In the genomic region with DNA sequence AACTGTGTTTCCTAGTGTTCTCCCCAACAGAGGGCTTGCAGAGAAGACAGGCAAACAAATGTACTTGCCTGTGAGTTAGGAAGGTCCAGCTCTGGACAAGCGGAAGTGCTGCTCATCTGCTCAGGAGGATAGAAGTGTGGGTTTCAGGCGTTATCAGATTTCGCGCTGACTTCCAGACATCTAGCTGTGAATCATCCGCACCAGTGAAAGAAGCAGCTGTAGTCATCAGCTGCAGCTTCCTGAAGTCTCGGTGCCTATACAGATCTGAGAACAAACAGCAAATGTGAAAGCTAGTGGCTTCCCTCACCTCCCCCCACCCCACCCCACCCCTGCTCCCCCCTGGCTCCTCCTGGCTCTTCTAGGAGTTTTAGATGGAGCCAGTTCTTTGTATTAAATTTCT, we compare ENCODE assay signal across 11 mouse cellular contexts.
DNase-seq lines count a peak whose midpoint lies in the region; ATAC-seq and TF ChIP-seq lines count a peak whose summit lies in the region.
"Had no signal": no experiment of that assay in that cellular context is flagged by ENCODE, and none has a peak within 500 bp of the region (broad histone marks: within the 10 kb centered on the region; RNA-seq: fewer than 3 reads in every experiment).

No protein-coding gene starts in this region.

- H3ac ChIP-seq in myocyte (ENCODE audit: control insufficient read depth, insufficient read length) = no peak overlapping the region

- no peak for TF ChIP-seq POLR2A in CH12.LX (IDR thresholded peaks at IDR 0.05; ENCODE audit: low read depth, low read length)
- TF ChIP-seq POLR2A in myocyte (IDR thresholded peaks at IDR 0.05; ENCODE audit: insufficient read length, low read depth) = no peak

- H3K9me3 ChIP-seq in intestine, embryonic 15.5 days = no peaks in the 10 kb centered on the region
- no peaks in the 10 kb centered on the region for H3K9me3 ChIP-seq in intestine, embryonic 16.5 days (ENCODE audit: control insufficient read depth, low read length)
- no peaks in the 10 kb centered on the region for H3K9me3 ChIP-seq in CH12.LX (replicated peaks; ENCODE audit: low read length)
- H3K9me3 ChIP-seq: limb, embryonic 12.5 days; neural tube, embryonic 15.5 days had no signal

- H3K27me3 ChIP-seq in intestine, embryonic 15.5 days (replicated peaks) = no peaks in the 10 kb centered on the region
- H3K27me3 ChIP-seq in intestine, embryonic 16.5 days (replicated peaks; ENCODE audit: control insufficient read depth, insufficient read depth, low read length) = no peaks in the 10 kb centered on the region
- no peaks in the 10 kb centered on the region for H3K27me3 ChIP-seq in CH12.LX (replicated peaks)
- no peaks in the 10 kb centered on the region for H3K27me3 ChIP-seq in myocyte (ENCODE audit: control insufficient read depth, insufficient read depth, insufficient read length)
- H3K27me3 ChIP-seq: limb, embryonic 12.5 days; neural tube, embryonic 15.5 days had no signal

- no peak overlapping the region for H3K9ac ChIP-seq in intestine, embryonic 15.5 days
- no peak overlapping the region for H3K9ac ChIP-seq in intestine, embryonic 16.5 days (ENCODE audit: low read depth, low read length)
- H3K9ac ChIP-seq in CH12.LX (ENCODE audit: insufficient read depth, low read depth) = no peak overlapping the region
- H3K9ac ChIP-seq: limb, embryonic 12.5 days; neural tube, embryonic 15.5 days had no signal

- ATAC-seq in intestine, embryonic 15.5 days = no peak
- no peak for ATAC-seq in intestine, embryonic 16.5 days
- ATAC-seq in common myeloid progenitor, adult 5-6 weeks (replicated peaks; ENCODE audit: low read depth, poor library complexity, severe bottlenecking) = peak; percentile 37
- ATAC-seq in erythroid progenitor cell, adult 5-6 weeks (replicated peaks; ENCODE audit: low FRiP score, poor library complexity, severe bottlenecking) = no peak

- dilution Hi-C loops in CH12.LX (cut with MboI; ENCODE audit: extremely low pct_ligation_motif_present, extremely low pct_unique_long_range_greater_than_20kb, low sequenced_read_pairs) = no loop called here

- no peaks in the 10 kb centered on the region for H3K79me2 ChIP-seq in CH12.LX (replicated peaks; ENCODE audit: control insufficient read depth, extremely low read depth, insufficient read depth, poor library complexity, severe bottlenecking)
- no peaks in the 10 kb centered on the region for H3K79me2 ChIP-seq in myocyte (ENCODE audit: control insufficient read depth, insufficient read depth)

- H3K4me2 ChIP-seq in intestine, embryonic 15.5 days (replicated peaks) = peak overlapping the region; percentile 14; the same call in 1 of the 2 replicates
- no peak overlapping the region for H3K4me2 ChIP-seq in intestine, embryonic 16.5 days (ENCODE audit: low read depth, low read length)
- peak overlapping the region; percentile 42 for H3K4me2 ChIP-seq in CH12.LX (ENCODE audit: insufficient read depth, low read depth, poor library complexity, severe bottlenecking)
- H3K4me2 ChIP-seq in myocyte (ENCODE audit: low read depth) = peak overlapping the region; percentile 49
- H3K4me2 ChIP-seq: limb, embryonic 12.5 days; neural tube, embryonic 15.5 days had no signal

- peak; percentile 14 for DNase-seq in CH12.LX (ENCODE audit: extremely low read depth)
- DNase-seq in gastrocnemius, adult 18-20 months (ENCODE audit: low spot score) = no peak
- DNase-seq in cerebellum, adult 11-12 months = no peak
- DNase-seq: heart, postnatal 36 days had no signal

- TF ChIP-seq CTCF in CH12.LX (conservative IDR thresholded peaks at IDR 0.05 in 1 of 2, IDR thresholded peaks at IDR 0.05 in 1 of 2; ENCODE audit: low read depth in 2 of 2, low read length in 2 of 2) = no peak

- TF ChIP-seq EP300 in CH12.LX (IDR thresholded peaks at IDR 0.05; ENCODE audit: low read length) = no peak

- H3K4me3 ChIP-seq in intestine, embryonic 15.5 days (replicated peaks) = no peak overlapping the region
- no peak overlapping the region for H3K4me3 ChIP-seq in intestine, embryonic 16.5 days (ENCODE audit: low read length)
- H3K4me3 ChIP-seq in CH12.LX (replicated peaks in 1 of 3; ENCODE audit: low read depth in 2 of 3, low read length in 2 of 3, poor library complexity in 1 of 3) (no peak overlapping the region), myocyte (no peak overlapping the region)
- H3K4me3 ChIP-seq: limb, embryonic 12.5 days; neural tube, embryonic 15.5 days had no signal

- no peak overlapping the region for H3K27ac ChIP-seq in intestine, embryonic 15.5 days
- no peak overlapping the region for H3K27ac ChIP-seq in intestine, embryonic 16.5 days (ENCODE audit: low read length)
- no peak overlapping the region for H3K27ac ChIP-seq in CH12.LX (ENCODE audit: insufficient read depth, low read depth)
- H3K27ac ChIP-seq: limb, embryonic 12.5 days; neural tube, embryonic 15.5 days had no signal

- H3K4me1 ChIP-seq in intestine, embryonic 15.5 days (replicated peaks) = peaks cover under 1% of the 10 kb centered on the region; the same call in 1 of the 2 replicates
- H3K4me1 ChIP-seq in intestine, embryonic 16.5 days (ENCODE audit: control insufficient read depth, insufficient read depth, low read length) = 0 out of 2 replicates have a peak, but pooled peaks cover under 1% of the 10 kb centered on the region
- H3K4me1 ChIP-seq in CH12.LX (ENCODE audit: control insufficient read depth in 1 of 2, insufficient read depth in 2 of 2) = peaks cover 3 to 15% of the 10 kb centered on the region in 2 experiments
- H3K4me1 ChIP-seq: neural tube, embryonic 15.5 days had no signal

- in situ Hi-C loops in CH12.LX (cut with MboI; ENCODE audit: low pct_ligation_motif_present, low pct_unique_long_range_greater_than_20kb, low sequenced_read_pairs) = loop anchor here (10.0 kb wide), 1 partner anchor 117 kb away; no protein-coding TSS in a partner anchor

- no peak for TF ChIP-seq RAD21 in CH12.LX (IDR thresholded peaks at IDR 0.05; ENCODE audit: low read depth, low read length)

- 26% methylated on average over 6 of the region's 6 CpGs for WGBS in intestine, embryonic 15.5 days
- 27% methylated on average over 6 of the region's 6 CpGs for WGBS in intestine, embryonic 16.5 days

- H3K36me3 ChIP-seq in intestine, embryonic 15.5 days = no peaks in the 10 kb centered on the region
- H3K36me3 ChIP-seq in intestine, embryonic 16.5 days (ENCODE audit: control insufficient read depth, insufficient read depth, low read length) = no peaks in the 10 kb centered on the region
- no peaks in the 10 kb centered on the region for H3K36me3 ChIP-seq in CH12.LX (replicated peaks in 1 of 2; ENCODE audit: control insufficient read depth in 1 of 2, insufficient read depth in 1 of 2, low read length in 1 of 2)
- H3K36me3 ChIP-seq in myocyte (ENCODE audit: control insufficient read depth, insufficient read depth) = no peaks in the 10 kb centered on the region
- H3K36me3 ChIP-seq: limb, embryonic 12.5 days; neural tube, embryonic 15.5 days had no signal

TF ChIP-seq in CH12.LX, 34 proteins besides CTCF, POLR2A, EP300 and RAD21:
- TF ChIP-seq JUND (conservative IDR thresholded peaks at IDR 0.05; ENCODE audit: low read depth, low read length) (no peak), ETS1 (conservative IDR thresholded peaks at IDR 0.05; ENCODE audit: low read depth, low read length) (peak; percentile 45), PAX5 (IDR thresholded peaks at IDR 0.05; ENCODE audit: low read length) (no peak), USF1 (IDR thresholded peaks at IDR 0.05; ENCODE audit: low read depth, low read length) (no peak), ELF1 (IDR thresholded peaks at IDR 0.05; ENCODE audit: low read depth, low read length) (0 out of 2 replicates have a peak, but pooled peaks have one; percentile 32)

TF ChIP-seq in myocyte, 11 proteins besides CTCF, POLR2A, EP300 and RAD21:
- TF ChIP-seq REST (IDR thresholded peaks at IDR 0.05; ENCODE audit: insufficient read depth, insufficient read length) = no peak
- peak; percentile 24 for TF ChIP-seq TCF3 (IDR thresholded peaks at IDR 0.05; ENCODE audit: insufficient read length, low read depth)
- no peak for TF ChIP-seq USF1 (IDR thresholded peaks at IDR 0.05; ENCODE audit: low read depth)
- TF ChIP-seq MYOG (IDR thresholded peaks at IDR 0.05; ENCODE audit: control insufficient read depth in 1 of 3, insufficient read depth in 1 of 3, insufficient read length in 2 of 3, low read depth in 2 of 3) = peak; percentile 17 to 88 (median 68)
- peak in 2 of 3 experiments; percentile 87 to 91 for TF ChIP-seq MYOD1 (IDR thresholded peaks at IDR 0.05; ENCODE audit: control insufficient read depth in 1 of 3, insufficient read length in 2 of 3, low read depth in 2 of 3)
- TF ChIP-seq TCF12 (IDR thresholded peaks at IDR 0.05; ENCODE audit: insufficient read depth, poor library complexity, severe bottlenecking) = peak; percentile 86
